Mouse (Mus musculus) heart, adult 10 weeks (tissue): ENCODE measurements around the gene Gm10663. TPM values are rescaled to one million over a fixed set of nuclear protein-coding genes. Genes with fewer than 3 reads are reported as not detected.

Source experiments
- polyA plus RNA-seq: library from polyadenylated mRNA; stranded (reverse); fragments of 350-450 nt; fragmentation: Illumina TruSeq; extraction: RNeasy Lipid Tissue Mini Kit (QIAGEN cat#74804); gene quantifications from one replicate; pipeline ENCODE4 v1.2.3, GENCODE M21; 2014; ENCODE audit warnings: low read depth, low replicate concordance

Gm10663 gene
- not detected for polyA plus RNA-seq

DNA sequence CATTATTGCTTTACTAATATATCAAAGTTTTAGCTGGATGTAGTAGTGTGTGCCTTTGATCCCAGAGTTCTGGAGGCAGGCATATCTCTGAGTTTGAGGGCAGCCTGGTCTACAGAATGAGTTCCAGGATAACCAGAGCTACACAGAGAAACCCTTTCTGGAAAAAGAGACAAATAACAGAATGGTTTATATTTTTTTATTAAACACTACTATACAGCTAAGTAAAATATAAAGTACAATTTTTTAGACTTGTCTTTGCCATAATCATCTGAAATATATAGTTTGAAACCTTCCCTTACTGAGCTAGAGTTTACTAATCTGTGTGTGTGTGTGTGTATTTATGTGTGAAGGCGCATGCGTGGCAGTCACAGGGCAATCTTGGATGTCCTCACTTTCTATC lies at the start of gene Gm10663:
Gm10663 (plus strand) TSS at position 301 of the 400 bp plus-strand sequence.

DNA sequence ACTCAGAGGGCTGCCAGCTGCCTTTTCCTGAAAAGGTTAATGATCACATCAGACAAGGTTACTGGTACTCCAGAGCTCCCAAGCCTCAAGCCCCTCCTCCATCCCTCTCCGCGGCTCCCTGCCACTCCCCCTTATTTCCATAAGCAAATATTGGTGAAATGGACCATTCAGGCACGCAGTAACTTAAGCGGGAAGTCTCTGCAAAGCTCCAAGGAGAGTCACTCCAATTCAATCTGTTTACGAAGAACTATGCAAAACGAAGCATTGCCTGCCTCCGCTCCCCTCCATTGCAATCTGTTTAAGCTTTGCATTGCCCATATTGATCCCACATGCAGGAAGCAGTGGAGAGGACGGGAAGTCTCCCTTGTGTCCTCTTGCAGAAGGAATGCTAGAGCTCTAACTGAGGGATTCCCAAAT lies 37.7 kb upstream of the Gm10663 start, which contains the start of gene Apela:
Apela (minus strand) TSS at position 220 of the 417 bp plus-strand sequence.

Other genes starting within 250 kb of the Gm10663 start
- gene Klhl2, start 225.0 kb upstream of the Gm10663 start, polyA plus RNA-seq, result 9.7 TPM
- 25.9 TPM for gene Tmem192, start 127.8 kb upstream of the Gm10663 start, polyA plus RNA-seq
- not detected for gene Trim75, start 87.2 kb upstream of the Gm10663 start, polyA plus RNA-seq
- not detected for gene Trim61, start 56.5 kb upstream of the Gm10663 start, polyA plus RNA-seq
- gene Trim60, start 56.4 kb upstream of the Gm10663 start, polyA plus RNA-seq, result not detected
- gene Apela, start 37.7 kb upstream of the Gm10663 start, polyA plus RNA-seq, result not detected
- gene BC030870, start 54.5 kb downstream of the Gm10663 start, polyA plus RNA-seq, result not detected